Mouse (Mus musculus): Measurements from ENCODE around the gene Trnau1ap. TPM values are rescaled to one million over a fixed set of nuclear protein-coding genes. Genes with fewer than 3 reads are reported as not detected.
A peak's percentile ranks its signal among the peaks of the same experiment; 100 is the strongest.

Gene Trnau1ap
- polyA plus RNA-seq, 1 experiment from 2014 or later = 62.3 TPM

DNA sequence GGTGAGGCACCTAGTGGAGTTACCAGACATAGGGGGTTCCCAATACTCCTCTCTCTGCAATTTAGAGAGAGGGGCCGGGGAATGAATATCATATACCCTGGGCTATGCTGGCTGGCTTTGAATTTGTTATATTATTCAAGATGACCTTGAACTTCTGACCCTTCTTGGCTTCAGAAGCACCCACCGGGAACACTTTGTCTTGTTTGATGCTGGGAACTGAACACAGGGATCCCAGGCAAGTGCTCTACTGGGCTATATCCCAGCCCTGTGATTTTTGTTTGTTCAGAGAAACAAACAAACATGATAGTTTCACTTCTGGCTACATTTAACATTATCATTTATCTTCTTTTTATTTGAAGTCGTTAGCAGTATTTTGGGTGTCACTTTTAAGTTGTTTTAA is 26.1 kb upstream of the Trnau1ap start:
- Histone ChIP-seq H3K4me1 (ENCODE audit: control insufficient read depth, insufficient read depth, low read length) (peaks cover 10% of the 10 kb centered on the region), H3K9ac (ENCODE audit: low read depth, low read length) (no peak overlapping the region), H3K9me3 (ENCODE audit: control insufficient read depth, low read length) (no peaks in the 10 kb centered on the region), H3K4me3 (ENCODE audit: low read depth, low read length) (no peak overlapping the region), H3K4me2 (ENCODE audit: low read depth, low read length) (no peak overlapping the region), H3K27ac (replicated peaks; ENCODE audit: low read depth, low read length) (no peak overlapping the region), H3K27me3 (replicated peaks; ENCODE audit: control insufficient read depth, insufficient read depth, low read length) (no peaks in the 10 kb centered on the region), H3K36me3 (ENCODE audit: control insufficient read depth, insufficient read depth, low read length) (peaks cover 61% of the 10 kb centered on the region)
- 90% methylated on average over 3 of the region's 3 CpGs for WGBS
- no peak for DNase-seq (ENCODE audit: low spot score)
- no peak for ATAC-seq (ENCODE audit: low read depth)

DNA sequence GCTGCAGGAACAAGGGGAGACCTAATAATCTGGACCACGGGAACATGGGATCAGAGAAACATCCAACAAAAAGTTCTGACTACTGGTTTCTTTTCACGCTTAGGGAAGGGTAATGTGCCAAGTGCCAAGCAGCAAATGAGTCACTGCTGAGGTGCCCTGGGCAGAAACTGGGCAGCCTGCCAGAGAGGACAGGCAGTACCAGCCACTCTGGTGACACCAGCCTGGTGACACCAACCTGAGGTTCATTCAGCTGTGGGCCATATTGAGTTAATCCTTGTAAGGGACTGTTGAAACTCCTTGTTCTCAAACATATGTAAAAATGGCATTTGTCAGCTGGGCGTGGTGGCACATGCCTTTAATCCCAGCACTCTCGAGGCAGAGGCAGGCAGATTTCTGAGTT is 25.2 kb upstream of the Trnau1ap start:
- no peaks in the 10 kb centered on the region for H3K9me3 ChIP-seq (ENCODE audit: control insufficient read depth, low read length)
- no peak overlapping the region for H3K4me3 ChIP-seq (ENCODE audit: low read depth, low read length)
- H3K27me3 ChIP-seq (replicated peaks; ENCODE audit: control insufficient read depth, insufficient read depth, low read length) = no peaks in the 10 kb centered on the region
- peaks cover 55% of the 10 kb centered on the region for H3K36me3 ChIP-seq (ENCODE audit: control insufficient read depth, insufficient read depth, low read length)
- H3K9ac ChIP-seq (ENCODE audit: low read depth, low read length) = no peak overlapping the region
- no peak overlapping the region for H3K4me2 ChIP-seq (ENCODE audit: low read depth, low read length)
- DNase-seq (ENCODE audit: low spot score) = no peak
- no peak overlapping the region for H3K27ac ChIP-seq (replicated peaks; ENCODE audit: low read depth, low read length)
- H3K4me1 ChIP-seq (ENCODE audit: control insufficient read depth, insufficient read depth, low read length) = peaks cover 10% of the 10 kb centered on the region
- ATAC-seq (ENCODE audit: low read depth) = no peak
- WGBS = 86% methylated on average over 4 of the region's 4 CpGs

DNA sequence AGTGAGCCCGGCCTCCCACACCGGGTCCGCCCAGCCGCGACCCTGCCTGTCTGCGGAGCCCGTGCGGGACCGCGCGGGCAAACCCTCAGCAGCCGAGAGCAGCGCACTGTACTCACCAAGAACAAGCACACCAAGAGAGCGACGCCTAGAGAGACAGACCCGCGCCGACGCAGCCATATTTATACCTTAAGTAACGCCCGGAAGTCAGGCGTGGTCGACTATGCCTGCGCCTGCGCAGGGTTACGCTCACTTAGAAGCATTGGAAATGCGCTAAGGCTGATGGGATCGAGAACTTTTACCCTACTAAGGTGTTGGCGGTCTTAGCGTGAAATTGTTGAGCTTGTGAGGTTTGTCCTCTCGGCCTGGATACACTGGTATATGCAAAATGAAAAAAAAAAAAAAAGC is 24.1 kb upstream of the Trnau1ap start, which contains the start of gene Rcc1:
Gene Rcc1 (minus strand): TSS at position 125 of the 405 bp plus-strand sequence.
- peaks cover 10% of the 10 kb centered on the region for H3K4me1 ChIP-seq (ENCODE audit: control insufficient read depth, insufficient read depth, low read length)
- no peaks in the 10 kb centered on the region for H3K9me3 ChIP-seq (ENCODE audit: control insufficient read depth, low read length)
- H3K27me3 ChIP-seq (replicated peaks; ENCODE audit: control insufficient read depth, insufficient read depth, low read length) = no peaks in the 10 kb centered on the region
- H3K4me2 ChIP-seq (ENCODE audit: low read depth, low read length) = peak within 1 kb of the TSS; percentile 79
- ATAC-seq (ENCODE audit: low read depth) = peak; percentile 95
- H3K27ac ChIP-seq (replicated peaks; ENCODE audit: low read depth, low read length) = peak within 1 kb of the TSS; percentile 92
- peak within 1 kb of the TSS; percentile 85 for H3K4me3 ChIP-seq (ENCODE audit: low read depth, low read length)
- DNase-seq (ENCODE audit: low spot score) = peak; percentile 98
- peaks cover 44% of the 10 kb centered on the region for H3K36me3 ChIP-seq (ENCODE audit: control insufficient read depth, insufficient read depth, low read length)
- H3K9ac ChIP-seq (ENCODE audit: low read depth, low read length) = peak within 1 kb of the TSS; percentile 94
- under 1% methylated on average over 31 of the region's 31 CpGs for WGBS

DNA sequence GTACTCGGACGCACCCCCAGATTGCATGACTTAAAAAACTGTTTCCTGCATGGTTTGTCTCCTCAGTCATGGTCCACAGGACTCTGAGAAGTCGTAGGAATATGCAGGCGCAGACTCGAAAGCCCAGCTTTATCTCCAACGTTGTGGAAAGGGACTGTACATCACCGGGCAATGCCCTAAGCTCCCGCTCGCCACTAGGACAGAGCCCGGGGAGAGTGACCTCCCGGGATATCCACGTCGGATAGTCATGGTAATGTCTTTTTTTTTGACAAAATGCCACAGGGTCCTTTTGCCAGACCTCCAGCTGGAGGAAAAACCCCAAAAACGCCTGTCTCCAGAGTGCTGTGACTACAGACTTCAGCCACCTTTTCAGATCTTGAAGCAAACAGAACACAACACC is 23.4 kb upstream of the Trnau1ap start:
- Histone ChIP-seq H3K36me3 (ENCODE audit: control insufficient read depth, insufficient read depth, low read length) (peaks cover 37% of the 10 kb centered on the region), H3K9me3 (ENCODE audit: control insufficient read depth, low read length) (no peaks in the 10 kb centered on the region), H3K9ac (ENCODE audit: low read depth, low read length) (peak overlapping the region; percentile 94), H3K27ac (replicated peaks; ENCODE audit: low read depth, low read length) (peak overlapping the region; percentile 92), H3K27me3 (replicated peaks; ENCODE audit: control insufficient read depth, insufficient read depth, low read length) (no peaks in the 10 kb centered on the region), H3K4me3 (ENCODE audit: low read depth, low read length) (peak overlapping the region; percentile 85), H3K4me1 (ENCODE audit: control insufficient read depth, insufficient read depth, low read length) (peaks cover 10% of the 10 kb centered on the region), H3K4me2 (ENCODE audit: low read depth, low read length) (peak overlapping the region; percentile 79)
- ATAC-seq (ENCODE audit: low read depth) (no peak), DNase-seq (ENCODE audit: low spot score) (no peak)
- WGBS = under 1% methylated on average over 14 of the region's 14 CpGs

DNA sequence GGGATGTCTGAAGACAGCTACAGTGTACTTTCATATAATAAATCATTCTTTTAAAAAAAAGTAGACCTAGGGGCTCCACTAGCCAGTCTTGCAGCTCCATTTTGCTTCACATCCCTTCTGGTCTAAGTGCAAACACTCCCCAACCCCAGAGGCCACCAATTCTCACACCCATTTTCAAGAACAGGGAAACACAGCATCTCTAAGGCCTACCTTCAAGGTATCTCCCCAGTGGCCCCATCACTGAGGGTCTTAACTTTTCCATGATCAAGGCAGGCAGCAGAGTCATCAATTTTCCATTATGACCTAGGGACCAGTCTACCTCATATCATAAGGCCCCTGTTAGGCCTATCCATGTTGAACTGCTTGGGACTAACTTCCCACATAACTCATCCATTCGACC is 22.1 kb upstream of the Trnau1ap start:
- Histone ChIP-seq H3K9me3 (ENCODE audit: control insufficient read depth, low read length) (no peaks in the 10 kb centered on the region), H3K36me3 (ENCODE audit: control insufficient read depth, insufficient read depth, low read length) (peaks cover 26% of the 10 kb centered on the region), H3K27ac (replicated peaks; ENCODE audit: low read depth, low read length) (no peak overlapping the region), H3K4me2 (ENCODE audit: low read depth, low read length) (peak overlapping the region; percentile 79), H3K4me1 (ENCODE audit: control insufficient read depth, insufficient read depth, low read length) (peaks cover 10% of the 10 kb centered on the region), H3K4me3 (ENCODE audit: low read depth, low read length) (peak overlapping the region; percentile 85), H3K9ac (ENCODE audit: low read depth, low read length) (peak overlapping the region; percentile 94; the same call in 1 of the 2 replicates), H3K27me3 (replicated peaks; ENCODE audit: control insufficient read depth, insufficient read depth, low read length) (no peaks in the 10 kb centered on the region)
- DNase-seq (ENCODE audit: low spot score) = no peak
- no peak for ATAC-seq (ENCODE audit: low read depth)
- 42% methylated on average over 1 of the region's 1 CpGs for WGBS

DNA sequence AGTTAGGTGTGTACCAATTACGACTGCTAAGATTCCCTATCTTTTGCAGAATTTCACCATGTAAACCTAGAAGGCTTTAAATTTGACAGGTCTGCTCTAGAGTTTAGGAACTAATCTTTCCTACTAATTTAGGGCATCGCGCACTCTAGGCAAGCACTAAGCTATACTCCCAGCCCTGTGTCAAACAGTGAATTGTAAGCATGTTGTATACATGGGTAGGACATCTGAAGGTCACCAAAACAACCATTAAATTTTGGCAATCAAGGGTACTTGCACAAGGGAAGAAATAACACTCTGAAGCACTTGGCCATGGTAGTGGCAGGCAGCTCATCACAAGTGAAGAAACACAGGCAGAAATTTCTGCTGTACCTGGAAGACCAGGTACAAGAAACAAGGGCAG is 21.5 kb upstream of the Trnau1ap start:
- ATAC-seq (ENCODE audit: low read depth) (no peak), DNase-seq (ENCODE audit: low spot score) (no peak)
- Histone ChIP-seq H3K27ac (replicated peaks; ENCODE audit: low read depth, low read length) (no peak overlapping the region; the same call in 1 of the 2 replicates), H3K36me3 (ENCODE audit: control insufficient read depth, insufficient read depth, low read length) (peaks cover 23% of the 10 kb centered on the region), H3K9me3 (ENCODE audit: control insufficient read depth, low read length) (no peaks in the 10 kb centered on the region), H3K9ac (ENCODE audit: low read depth, low read length) (0 out of 2 replicates have a peak overlapping the region, but pooled peaks have one; percentile 30), H3K4me1 (ENCODE audit: control insufficient read depth, insufficient read depth, low read length) (peaks cover 10% of the 10 kb centered on the region), H3K4me2 (ENCODE audit: low read depth, low read length) (no peak overlapping the region), H3K4me3 (ENCODE audit: low read depth, low read length) (no peak overlapping the region), H3K27me3 (replicated peaks; ENCODE audit: control insufficient read depth, insufficient read depth, low read length) (no peaks in the 10 kb centered on the region)
- 62% methylated on average over 3 of the region's 3 CpGs for WGBS

DNA sequence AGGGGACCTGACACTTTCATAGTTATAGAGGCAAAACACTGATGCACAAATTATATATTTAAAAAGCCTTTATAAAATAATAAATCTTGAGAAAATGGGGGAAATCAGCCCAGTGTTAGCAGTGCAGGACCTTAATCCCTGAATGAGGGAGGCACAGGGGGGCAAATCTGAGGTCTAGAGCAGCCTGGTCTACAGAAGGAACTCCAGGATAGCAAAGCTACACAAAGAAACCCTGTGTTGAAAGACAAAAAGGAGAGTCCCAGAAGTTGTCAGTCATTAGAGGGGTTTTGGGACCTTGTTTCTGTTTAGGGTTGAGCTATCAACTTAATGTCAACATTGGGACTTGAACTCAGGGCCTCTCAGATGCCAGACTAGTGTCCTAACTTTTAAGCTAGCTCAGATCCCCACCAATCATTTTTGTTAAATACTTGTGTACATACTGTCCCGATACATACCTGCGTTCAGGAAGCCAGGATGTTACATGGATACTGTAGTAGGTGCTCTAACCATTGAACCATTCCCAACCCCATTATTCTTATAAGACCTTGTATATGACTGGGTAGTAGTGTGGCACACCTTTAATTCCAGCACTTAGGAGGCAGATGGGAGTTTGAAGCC is 20.9 kb upstream of the Trnau1ap start:
- WGBS = 46% methylated on average over 2 of the region's 2 CpGs
- H3K27ac ChIP-seq (replicated peaks; ENCODE audit: low read depth, low read length) = no peak overlapping the region
- DNase-seq (ENCODE audit: low spot score) = no peak

DNA sequence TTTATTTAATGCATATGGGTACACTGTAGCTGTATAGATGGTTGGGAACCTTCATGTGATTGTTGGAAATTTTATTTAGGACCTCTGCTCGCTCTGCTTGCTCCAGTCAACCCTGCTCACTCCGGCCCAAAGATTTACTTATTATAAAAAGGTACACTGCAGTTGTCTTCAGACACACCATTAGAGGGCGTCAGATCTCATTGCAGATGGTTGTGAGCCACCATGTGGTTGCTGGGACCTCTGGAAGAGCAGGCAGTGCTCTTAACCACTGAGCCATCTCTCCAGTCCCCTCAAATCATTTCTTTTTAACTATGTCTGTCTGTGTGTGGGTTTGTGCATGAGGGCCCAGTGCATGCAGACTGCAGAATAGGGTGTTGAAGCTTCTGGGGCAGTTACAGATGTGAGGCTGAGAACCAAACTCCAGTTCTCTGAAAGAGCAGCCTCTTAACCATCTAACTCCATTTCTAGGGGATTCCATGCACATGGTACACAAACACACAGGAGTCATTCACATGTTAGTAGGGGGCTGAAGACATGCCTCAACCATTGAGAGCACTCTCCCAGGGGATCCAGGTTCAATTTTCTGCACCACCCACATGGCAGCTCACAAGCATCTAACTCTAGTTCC is 20.3 kb upstream of the Trnau1ap start:
- H3K27me3 ChIP-seq (replicated peaks; ENCODE audit: control insufficient read depth, insufficient read depth, low read length) = no peaks in the 10 kb centered on the region
- H3K9ac ChIP-seq (ENCODE audit: low read depth, low read length) = no peak overlapping the region
- 56% methylated on average over 3 of the region's 3 CpGs for WGBS
- DNase-seq (ENCODE audit: low spot score) (no peak), ATAC-seq (ENCODE audit: low read depth) (no peak)
- no peak overlapping the region for H3K4me2 ChIP-seq (ENCODE audit: low read depth, low read length)
- H3K36me3 ChIP-seq (ENCODE audit: control insufficient read depth, insufficient read depth, low read length) = peaks cover 19% of the 10 kb centered on the region
- H3K27ac ChIP-seq (replicated peaks; ENCODE audit: low read depth, low read length) = no peak overlapping the region
- no peak overlapping the region for H3K4me3 ChIP-seq (ENCODE audit: low read depth, low read length)
- H3K9me3 ChIP-seq (ENCODE audit: control insufficient read depth, low read length) = no peaks in the 10 kb centered on the region
- peaks cover 14% of the 10 kb centered on the region for H3K4me1 ChIP-seq (ENCODE audit: control insufficient read depth, insufficient read depth, low read length)

More for the DNA sequence above, 20.9 kb upstream of the Trnau1ap start:
- H3K9ac ChIP-seq (ENCODE audit: low read depth, low read length) = no peak overlapping the region
- no peaks in the 10 kb centered on the region for H3K9me3 ChIP-seq (ENCODE audit: control insufficient read depth, low read length)
- no peak for ATAC-seq (ENCODE audit: low read depth)
- H3K4me1 ChIP-seq (ENCODE audit: control insufficient read depth, insufficient read depth, low read length) = peaks cover 10% of the 10 kb centered on the region
- no peaks in the 10 kb centered on the region for H3K27me3 ChIP-seq (replicated peaks; ENCODE audit: control insufficient read depth, insufficient read depth, low read length)
- H3K4me2 ChIP-seq (ENCODE audit: low read depth, low read length) = no peak overlapping the region
- no peak overlapping the region for H3K4me3 ChIP-seq (ENCODE audit: low read depth, low read length)
- H3K36me3 ChIP-seq (ENCODE audit: control insufficient read depth, insufficient read depth, low read length) = peaks cover 19% of the 10 kb centered on the region

DNA sequence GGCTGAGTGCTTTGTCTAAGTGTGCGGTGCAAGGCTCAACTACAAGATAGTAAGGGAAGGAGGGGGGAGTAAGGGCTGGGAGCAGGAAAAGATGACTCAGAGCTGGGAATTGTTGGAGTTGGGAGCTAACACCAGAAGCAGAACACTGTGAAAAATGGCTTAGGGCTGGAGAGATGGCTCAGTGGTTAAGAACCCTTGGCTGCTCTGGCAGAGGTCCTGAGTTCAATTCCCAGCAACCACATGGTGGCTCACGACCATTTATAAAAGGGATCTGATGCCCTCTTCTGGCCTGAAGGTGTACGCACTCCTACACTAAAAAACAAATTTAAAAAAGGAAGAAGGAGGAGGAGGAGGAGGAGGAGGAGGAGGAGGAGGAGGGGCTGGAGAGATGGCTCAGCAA is 17.3 kb upstream of the Trnau1ap start:
- ATAC-seq (ENCODE audit: low read depth) (no peak), DNase-seq (ENCODE audit: low spot score) (no peak)
- 72% methylated on average over 3 of the region's 3 CpGs for WGBS
- Histone ChIP-seq H3K27ac (replicated peaks; ENCODE audit: low read depth, low read length) (no peak overlapping the region), H3K4me1 (ENCODE audit: control insufficient read depth, insufficient read depth, low read length) (peaks cover 19% of the 10 kb centered on the region), H3K36me3 (ENCODE audit: control insufficient read depth, insufficient read depth, low read length) (peaks cover 14% of the 10 kb centered on the region), H3K9ac (ENCODE audit: low read depth, low read length) (no peak overlapping the region), H3K4me3 (ENCODE audit: low read depth, low read length) (no peak overlapping the region), H3K4me2 (ENCODE audit: low read depth, low read length) (no peak overlapping the region), H3K9me3 (ENCODE audit: control insufficient read depth, low read length) (no peaks in the 10 kb centered on the region), H3K27me3 (replicated peaks; ENCODE audit: control insufficient read depth, insufficient read depth, low read length) (no peaks in the 10 kb centered on the region)

Measured in embryonic facial prominence, embryonic 14.5 days (tissue).